Mouse (Mus musculus): ENCODE results near the gene Slc26a1. TPM values are rescaled to one million over a fixed set of nuclear protein-coding genes. Genes with fewer than 3 reads are reported as not detected.

Slc26a1 gene
- polyA plus RNA-seq, 1 experiment: not detected

- no peak for TF ChIP-seq POLR2A (IDR thresholded peaks at IDR 0.05; ENCODE audit: low read depth, low read length)
- no peak for TF ChIP-seq CTCF (IDR thresholded peaks at IDR 0.05; ENCODE audit: extremely low read depth, insufficient read length, insufficient replicate concordance, low read depth, low read length)
- WGBS: 48% methylated on average over 2 of the region's 2 CpGs
Measured at GRCm38 (mm10) chr5:108713096-108713495, 37.7 kb upstream of the Slc26a1 start.

GRCm38 (mm10) chr5:108711968-108712367, 36.6 kb upstream of the Slc26a1 start:
- no peaks in the 10 kb centered on the region for H3K27me3 ChIP-seq (ENCODE audit: control insufficient read depth, insufficient read depth, low read length)
- no peak for TF ChIP-seq CTCF (IDR thresholded peaks at IDR 0.05; ENCODE audit: extremely low read depth, insufficient read length, insufficient replicate concordance, low read depth, low read length)
- no peak for TF ChIP-seq POLR2A (IDR thresholded peaks at IDR 0.05; ENCODE audit: low read depth, low read length)
- peaks cover 25% of the 10 kb centered on the region for H3K4me1 ChIP-seq (ENCODE audit: control insufficient read depth, insufficient read depth, insufficient read length, low read length)
- H3K36me3 ChIP-seq (ENCODE audit: control insufficient read depth, insufficient read depth, low read length): no peaks in the 10 kb centered on the region
- no peak overlapping the region for H3K4me3 ChIP-seq (ENCODE audit: low read depth, low read length)
- 26% methylated on average over 6 of the region's 6 CpGs for WGBS
- H3K27ac ChIP-seq (ENCODE audit: insufficient read depth, low read depth, low read length): no peak overlapping the region

More at GRCm38 (mm10) chr5:108713096-108713495, 37.7 kb upstream of the Slc26a1 start:
- Histone ChIP-seq H3K27me3 (ENCODE audit: control insufficient read depth, insufficient read depth, low read length) (no peaks in the 10 kb centered on the region), H3K4me3 (ENCODE audit: low read depth, low read length) (no peak overlapping the region), H3K4me1 (ENCODE audit: control insufficient read depth, insufficient read depth, insufficient read length, low read length) (peaks cover 21% of the 10 kb centered on the region), H3K27ac (ENCODE audit: insufficient read depth, low read depth, low read length) (no peak overlapping the region), H3K36me3 (ENCODE audit: control insufficient read depth, insufficient read depth, low read length) (no peaks in the 10 kb centered on the region)

- Histone ChIP-seq H3K36me3 (ENCODE audit: control insufficient read depth, insufficient read depth, low read length) (no peaks in the 10 kb centered on the region), H3K4me3 (ENCODE audit: low read depth, low read length) (no peak overlapping the region), H3K4me1 (ENCODE audit: control insufficient read depth, insufficient read depth, insufficient read length, low read length) (peaks cover 21% of the 10 kb centered on the region), H3K27me3 (ENCODE audit: control insufficient read depth, insufficient read depth, low read length) (no peaks in the 10 kb centered on the region), H3K27ac (ENCODE audit: insufficient read depth, low read depth, low read length) (peak overlapping the region; percentile 67)
- TF ChIP-seq POLR2A (IDR thresholded peaks at IDR 0.05; ENCODE audit: low read depth, low read length) (no peak), CTCF (IDR thresholded peaks at IDR 0.05; ENCODE audit: extremely low read depth, insufficient read length, insufficient replicate concordance, low read depth, low read length) (no peak)
- WGBS: 26% methylated on average over 6 of the region's 6 CpGs
Measured at GRCm38 (mm10) chr5:108708981-108709731, 33.8 kb upstream of the Slc26a1 start.

- peaks cover 24% of the 10 kb centered on the region for H3K4me1 ChIP-seq (ENCODE audit: control insufficient read depth, insufficient read depth, insufficient read length, low read length)
- 32% methylated on average over 1 of the region's 1 CpGs for WGBS
- no peak overlapping the region for H3K4me3 ChIP-seq (ENCODE audit: low read depth, low read length)
- H3K27me3 ChIP-seq (ENCODE audit: control insufficient read depth, insufficient read depth, low read length): no peaks in the 10 kb centered on the region
- peak overlapping the region; percentile 67 for H3K27ac ChIP-seq (ENCODE audit: insufficient read depth, low read depth, low read length)
- no peaks in the 10 kb centered on the region for H3K36me3 ChIP-seq (ENCODE audit: control insufficient read depth, insufficient read depth, low read length)
- TF ChIP-seq CTCF (IDR thresholded peaks at IDR 0.05; ENCODE audit: extremely low read depth, insufficient read length, insufficient replicate concordance, low read depth, low read length) (no peak), POLR2A (IDR thresholded peaks at IDR 0.05; ENCODE audit: low read depth, low read length) (no peak)
Measured at GRCm38 (mm10) chr5:108708419-108708818, 33.0 kb upstream of the Slc26a1 start.

- H3K36me3 ChIP-seq (ENCODE audit: control insufficient read depth, insufficient read depth, low read length): no peaks in the 10 kb centered on the region
- H3K27me3 ChIP-seq (ENCODE audit: control insufficient read depth, insufficient read depth, low read length): no peaks in the 10 kb centered on the region
- TF ChIP-seq POLR2A (IDR thresholded peaks at IDR 0.05; ENCODE audit: low read depth, low read length) (no peak), CTCF (IDR thresholded peaks at IDR 0.05; ENCODE audit: extremely low read depth, insufficient read length, insufficient replicate concordance, low read depth, low read length) (no peak)
- H3K4me3 ChIP-seq (ENCODE audit: low read depth, low read length): no peak overlapping the region
- WGBS: 50% methylated on average over 2 of the region's 2 CpGs
- H3K4me1 ChIP-seq (ENCODE audit: control insufficient read depth, insufficient read depth, insufficient read length, low read length): peaks cover 27% of the 10 kb centered on the region
- H3K27ac ChIP-seq (ENCODE audit: insufficient read depth, low read depth, low read length): peak overlapping the region; percentile 41
Measured at GRCm38 (mm10) chr5:108707758-108708157, 32.4 kb upstream of the Slc26a1 start.

GRCm38 (mm10) chr5:108703754-108704626, 28.6 kb upstream of the Slc26a1 start:
- H3K4me1 ChIP-seq (ENCODE audit: control insufficient read depth, insufficient read depth, insufficient read length, low read length): peaks cover 21% of the 10 kb centered on the region
- H3K4me3 ChIP-seq (ENCODE audit: low read depth, low read length): no peak overlapping the region
- WGBS: 50% methylated on average over 12 of the region's 12 CpGs
- H3K27ac ChIP-seq (ENCODE audit: insufficient read depth, low read depth, low read length): no peak overlapping the region
- H3K36me3 ChIP-seq (ENCODE audit: control insufficient read depth, insufficient read depth, low read length): no peaks in the 10 kb centered on the region
- TF ChIP-seq POLR2A (IDR thresholded peaks at IDR 0.05; ENCODE audit: low read depth, low read length) (no peak), CTCF (IDR thresholded peaks at IDR 0.05; ENCODE audit: extremely low read depth, insufficient read length, insufficient replicate concordance, low read depth, low read length) (no peak)
- H3K27me3 ChIP-seq (ENCODE audit: control insufficient read depth, insufficient read depth, low read length): no peaks in the 10 kb centered on the region

Data from small intestine, adult 2 months (tissue).